Mouse (Mus musculus): ENCODE data around the gene Ccl1. TPM values are rescaled to one million over a fixed set of nuclear protein-coding genes. Genes with fewer than 3 reads are reported as not detected.
A peak's percentile ranks its signal among the peaks of the same experiment; 100 is the strongest.

Ccl1 gene
- polyA plus RNA-seq, 1 experiment from 2014 or later = not detected

DNA sequence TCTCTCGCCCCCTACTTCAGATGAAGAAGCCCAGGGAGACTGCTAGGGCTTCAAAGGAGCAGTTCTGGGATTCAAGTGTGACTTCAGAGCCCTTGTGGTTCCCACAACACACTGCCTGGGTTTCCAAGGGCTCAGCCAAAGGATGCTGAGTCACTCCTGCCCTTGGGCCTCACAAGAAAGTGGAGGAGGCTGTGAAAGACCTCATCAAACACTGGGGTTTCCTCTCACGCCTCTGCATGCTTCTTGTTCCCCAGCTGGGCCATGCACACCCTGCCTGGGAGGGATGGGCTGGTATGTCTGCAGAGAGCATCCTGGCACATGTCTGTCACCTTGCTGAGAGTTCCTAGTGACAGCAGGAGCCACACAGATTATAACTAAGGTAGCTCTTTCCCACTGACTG lies 110.5 kb downstream of the Ccl1 start:
- Histone ChIP-seq H3K27me3 (ENCODE audit: insufficient read depth, low read length) (no peaks in the 10 kb centered on the region), H3K9ac (ENCODE audit: low read depth, low read length) (no peak overlapping the region), H3K27ac (no peak overlapping the region), H3K9me3 (replicated peaks; ENCODE audit: low read length) (no peaks in the 10 kb centered on the region), H3K36me3 (ENCODE audit: insufficient read depth, low read length) (no peaks in the 10 kb centered on the region), H3K4me1 (replicated peaks; ENCODE audit: insufficient read depth, low read length) (no peaks in the 10 kb centered on the region), H3K4me2 (ENCODE audit: low read length) (no peak overlapping the region), H3K4me3 (replicated peaks; ENCODE audit: low read depth, low read length) (no peak overlapping the region)
- ATAC-seq (replicated peaks; ENCODE audit: low FRiP score, low read depth) (no peak), DNase-seq (ENCODE audit: low spot score) (no peak)
- 45% methylated on average over 2 of the region's 2 CpGs for WGBS
- TF ChIP-seq CTCF (IDR thresholded peaks at IDR 0.05; ENCODE audit: low read depth) = no peak

GRCm38 (mm10) chr11:82193826-82194225 lies 111.7 kb downstream of the Ccl1 start:
- no peaks in the 10 kb centered on the region for H3K36me3 ChIP-seq (ENCODE audit: insufficient read depth, low read length)
- no peaks in the 10 kb centered on the region for H3K4me1 ChIP-seq (replicated peaks; ENCODE audit: insufficient read depth, low read length)
- H3K27me3 ChIP-seq (ENCODE audit: insufficient read depth, low read length) = no peaks in the 10 kb centered on the region
- ATAC-seq (replicated peaks; ENCODE audit: low FRiP score, low read depth) (no peak), DNase-seq (ENCODE audit: low spot score) (no peak)
- no peak for TF ChIP-seq CTCF (IDR thresholded peaks at IDR 0.05; ENCODE audit: low read depth)
- no peak overlapping the region for H3K4me3 ChIP-seq (replicated peaks; ENCODE audit: low read depth, low read length)
- no peak overlapping the region for H3K4me2 ChIP-seq (ENCODE audit: low read length)
- H3K9me3 ChIP-seq (replicated peaks; ENCODE audit: low read length) = no peaks in the 10 kb centered on the region
- 76% methylated on average over 9 of the region's 9 CpGs for WGBS
- H3K9ac ChIP-seq (ENCODE audit: low read depth, low read length) = no peak overlapping the region
- no peak overlapping the region for H3K27ac ChIP-seq

DNA sequence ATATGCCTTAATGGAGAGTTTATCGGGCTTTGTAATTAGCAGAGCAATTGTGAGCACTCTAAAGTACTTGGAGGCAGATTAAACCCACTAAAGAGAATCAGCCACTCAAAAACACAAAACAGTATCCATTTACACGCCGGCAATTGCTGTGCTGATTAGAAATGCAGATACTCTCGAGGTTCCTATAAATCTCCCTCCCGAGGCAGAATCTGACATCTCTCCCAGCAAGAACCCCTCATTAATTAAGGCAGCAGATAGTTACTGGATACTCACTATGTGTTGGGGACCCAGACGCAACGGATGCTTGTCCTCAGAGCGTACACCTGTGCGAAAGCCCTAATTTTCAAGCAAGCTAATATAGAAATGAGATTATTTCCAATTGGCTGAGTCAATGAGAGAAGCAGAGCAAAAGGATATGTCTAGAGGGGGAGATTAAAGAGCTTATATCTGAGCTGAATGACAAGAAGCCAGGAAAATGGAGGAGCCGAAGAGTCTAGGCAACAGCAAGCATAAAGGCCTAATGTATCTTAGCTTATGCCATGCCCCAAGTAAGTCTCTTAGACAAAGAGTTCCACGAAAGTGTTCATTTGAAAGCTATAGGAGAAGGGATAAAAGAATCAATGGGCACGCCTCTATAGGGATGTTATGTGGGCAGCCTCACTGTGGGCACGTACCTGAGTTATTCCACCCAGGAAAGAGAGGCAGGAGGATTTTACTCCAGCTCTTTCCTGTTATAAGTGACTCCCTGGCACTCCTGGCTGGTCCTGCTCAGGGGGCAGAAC lies 115.5 kb downstream of the Ccl1 start:
- WGBS = 51% methylated on average over 13 of the region's 13 CpGs
- Histone ChIP-seq H3K4me3 (replicated peaks; ENCODE audit: low read depth, low read length) (no peak overlapping the region), H3K4me1 (replicated peaks; ENCODE audit: insufficient read depth, low read length) (no peaks in the 10 kb centered on the region), H3K4me2 (ENCODE audit: low read length) (no peak overlapping the region), H3K9ac (ENCODE audit: low read depth, low read length) (no peak overlapping the region), H3K27me3 (ENCODE audit: insufficient read depth, low read length) (no peaks in the 10 kb centered on the region), H3K27ac (no peak overlapping the region), H3K36me3 (ENCODE audit: insufficient read depth, low read length) (no peaks in the 10 kb centered on the region), H3K9me3 (replicated peaks; ENCODE audit: low read length) (no peaks in the 10 kb centered on the region)
- DNase-seq (ENCODE audit: low spot score) (peak; percentile 4), ATAC-seq (replicated peaks; ENCODE audit: low FRiP score, low read depth) (no peak)
- no peak for TF ChIP-seq CTCF (IDR thresholded peaks at IDR 0.05; ENCODE audit: low read depth)

DNA sequence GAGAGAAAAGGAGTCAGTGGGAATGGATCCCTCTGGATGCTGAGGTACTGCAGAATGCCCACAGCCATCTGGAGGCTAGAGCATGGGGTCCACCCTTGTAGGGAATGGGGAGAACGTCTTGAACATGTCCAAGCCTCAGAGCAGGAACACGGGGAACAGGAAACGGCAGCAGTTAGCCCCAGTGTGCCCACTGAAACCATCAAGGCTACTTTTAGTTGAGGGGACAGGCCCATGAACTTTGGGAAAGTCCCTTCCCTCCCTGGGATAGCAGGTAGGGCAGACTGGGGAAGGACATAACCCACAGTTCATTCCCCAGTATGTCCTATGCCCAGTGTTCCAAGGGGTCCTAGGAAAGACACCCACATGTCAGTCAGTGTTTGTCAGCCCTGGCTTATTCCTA lies 119.8 kb downstream of the Ccl1 start:
- Histone ChIP-seq H3K27ac (no peak overlapping the region), H3K9ac (ENCODE audit: low read depth, low read length) (no peak overlapping the region), H3K36me3 (ENCODE audit: insufficient read depth, low read length) (no peaks in the 10 kb centered on the region), H3K4me1 (replicated peaks; ENCODE audit: insufficient read depth, low read length) (no peaks in the 10 kb centered on the region), H3K27me3 (ENCODE audit: insufficient read depth, low read length) (no peaks in the 10 kb centered on the region), H3K4me2 (ENCODE audit: low read length) (no peak overlapping the region), H3K9me3 (replicated peaks; ENCODE audit: low read length) (no peaks in the 10 kb centered on the region), H3K4me3 (replicated peaks; ENCODE audit: low read depth, low read length) (no peak overlapping the region)
- no peak for TF ChIP-seq CTCF (IDR thresholded peaks at IDR 0.05; ENCODE audit: low read depth)
- WGBS = 79% methylated on average over 3 of the region's 3 CpGs
- DNase-seq (ENCODE audit: low spot score) (no peak), ATAC-seq (replicated peaks; ENCODE audit: low FRiP score, low read depth) (no peak)

DNA sequence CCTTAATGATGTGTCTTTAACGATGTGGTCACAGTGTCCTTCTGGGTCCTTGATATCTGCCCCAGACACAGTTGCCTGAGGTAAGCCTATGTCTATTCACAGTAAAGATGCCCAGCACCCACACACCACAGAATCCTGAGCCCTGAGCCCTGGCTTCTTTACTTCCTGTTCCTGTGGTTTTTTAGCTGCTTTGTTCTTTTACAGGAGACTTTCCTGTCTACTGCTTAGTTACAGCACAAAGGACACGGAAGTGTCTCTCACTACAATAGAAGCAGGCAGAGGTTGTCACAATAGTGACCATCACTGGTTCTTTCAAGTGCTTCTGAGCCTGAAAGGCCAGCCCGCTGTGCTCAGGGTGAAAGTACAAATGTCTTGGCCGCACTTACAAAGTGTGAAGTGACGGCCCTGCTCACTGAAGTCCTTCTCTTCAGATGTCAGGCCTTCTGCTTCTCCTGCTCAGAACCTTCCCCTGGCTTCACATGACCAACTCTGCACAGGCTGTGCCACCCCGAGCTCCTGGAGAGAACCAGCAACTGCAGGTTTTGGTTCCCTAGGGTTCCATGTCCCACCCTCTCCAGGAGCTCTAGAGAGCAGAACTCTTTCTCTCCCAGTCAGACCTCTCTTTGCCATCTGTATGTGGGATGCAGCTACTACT lies 122.1 kb downstream of the Ccl1 start:
- H3K4me1 ChIP-seq (replicated peaks; ENCODE audit: insufficient read depth, low read length) = no peaks in the 10 kb centered on the region
- no peaks in the 10 kb centered on the region for H3K9me3 ChIP-seq (replicated peaks; ENCODE audit: low read length)
- no peak for TF ChIP-seq CTCF (IDR thresholded peaks at IDR 0.05; ENCODE audit: low read depth)
- no peaks in the 10 kb centered on the region for H3K27me3 ChIP-seq (ENCODE audit: insufficient read depth, low read length)
- no peak for DNase-seq (ENCODE audit: low spot score)
- H3K36me3 ChIP-seq (ENCODE audit: insufficient read depth, low read length) = no peaks in the 10 kb centered on the region
- no peak overlapping the region for H3K4me2 ChIP-seq (ENCODE audit: low read length)
- WGBS = 62% methylated on average over 6 of the region's 6 CpGs
- no peak overlapping the region for H3K9ac ChIP-seq (ENCODE audit: low read depth, low read length)
- H3K27ac ChIP-seq = no peak overlapping the region
- no peak for ATAC-seq (replicated peaks; ENCODE audit: low FRiP score, low read depth)
- no peak overlapping the region for H3K4me3 ChIP-seq (replicated peaks; ENCODE audit: low read depth, low read length)

DNA sequence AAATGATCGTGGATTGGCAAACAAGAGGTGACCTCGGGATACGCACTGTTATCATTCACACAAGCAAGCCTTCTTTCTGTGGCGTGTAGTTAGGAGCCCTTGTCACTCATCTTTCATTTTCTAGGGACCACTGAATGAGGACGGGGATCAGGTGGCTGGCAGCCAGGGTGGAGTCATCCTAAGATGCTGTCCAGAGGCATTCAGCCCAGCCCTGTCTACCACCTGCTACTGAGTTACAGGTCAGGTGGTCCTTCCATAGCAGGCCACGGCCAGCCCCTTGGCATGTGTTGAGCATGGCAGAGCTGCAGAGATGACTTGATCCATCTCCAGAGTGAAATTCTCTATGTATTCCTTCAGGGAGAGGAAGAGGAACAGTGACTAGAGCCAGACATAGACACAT lies 123.1 kb downstream of the Ccl1 start:
- 86% methylated on average over 6 of the region's 6 CpGs for WGBS
- no peaks in the 10 kb centered on the region for H3K27me3 ChIP-seq (ENCODE audit: insufficient read depth, low read length)
- no peaks in the 10 kb centered on the region for H3K4me1 ChIP-seq (replicated peaks; ENCODE audit: insufficient read depth, low read length)
- DNase-seq (ENCODE audit: low spot score) (no peak), ATAC-seq (replicated peaks; ENCODE audit: low FRiP score, low read depth) (no peak)
- no peak overlapping the region for H3K4me2 ChIP-seq (ENCODE audit: low read length)
- no peak overlapping the region for H3K4me3 ChIP-seq (replicated peaks; ENCODE audit: low read depth, low read length)
- H3K27ac ChIP-seq = no peak overlapping the region
- H3K36me3 ChIP-seq (ENCODE audit: insufficient read depth, low read length) = no peaks in the 10 kb centered on the region
- TF ChIP-seq CTCF (IDR thresholded peaks at IDR 0.05; ENCODE audit: low read depth) = no peak
- H3K9ac ChIP-seq (ENCODE audit: low read depth, low read length) = no peak overlapping the region
- no peaks in the 10 kb centered on the region for H3K9me3 ChIP-seq (replicated peaks; ENCODE audit: low read length)
